Mouse (Mus musculus) kidney, embryonic 16.5 days (tissue): ENCODE measurements around the gene Fam107b. TPM values are rescaled to one million over a fixed set of nuclear protein-coding genes. Genes with fewer than 3 reads are reported as not detected.

Source experiments
- ATAC-seq: fragments of 200-750 bp; cut with Nextera tagmentation; 2 replicates; pipeline ENCODE4 v1.8.0; 2017; ENCODE audit warnings: moderate TSS enrichment; ENCODE audit not compliant: low FRiP score, low TSS enrichment
- H3K27ac ChIP-seq: fragments of 300-500 bp; sonication (generic); 2 replicates; pipeline ENCODE4 v1.5.1; 2014; ENCODE audit warnings: low read length
- H3K27me3 ChIP-seq: fragments of 300-500 bp; sonication (generic); 2 replicates; pipeline ENCODE4 v1.6.1; 2014; ENCODE audit warnings: low read length, control low read depth, mixed read lengths; ENCODE audit not compliant: insufficient read depth
- H3K36me3 ChIP-seq: fragments of 300-500 bp; sonication (generic); 2 replicates; pipeline ENCODE4 v1.6.1; 2014; ENCODE audit warnings: low read length, control low read depth, mixed read lengths; ENCODE audit not compliant: insufficient read depth
- H3K4me1 ChIP-seq: fragments of 300-500 bp; sonication (generic); 2 replicates; pipeline ENCODE4 v1.6.1; 2014; ENCODE audit warnings: low read length, control low read depth, mixed read lengths; ENCODE audit not compliant: insufficient read depth
- H3K4me2 ChIP-seq: fragments of 300-500 bp; sonication (generic); replicated peaks from 2 replicates; pipeline ENCODE4 v1.6.1; 2014; ENCODE audit warnings: low read depth, low read length
- H3K4me3 ChIP-seq: fragments of 300-500 bp; sonication (generic); 2 replicates; pipeline ENCODE4 v1.5.1; 2014; ENCODE audit warnings: mild to moderate bottlenecking, low read length
- H3K9ac ChIP-seq: fragments of 300-500 bp; sonication (generic); replicated peaks from 2 replicates; pipeline ENCODE4 v1.6.1; 2014; ENCODE audit warnings: low read length
- H3K9me3 ChIP-seq: fragments of 300-500 bp; sonication (generic); 2 replicates; pipeline ENCODE4 v1.6.1; 2016; ENCODE audit warnings: low read length, control low read depth
- WGBS: fragments of 180-500 bp; shearing (Covaris S2); extraction: QIAGEN DNeasy Blood & Tissue Kit; methylation state at CpG from one replicate; pipeline ENCODE4 v1.1.7; 2014; 5-methylcytosine and 5-hydroxymethylcytosine counted together
- polyA plus RNA-seq: library from polyadenylated mRNA; unstranded; fragments of >200 nt; fragmentation: Nextera tagmentation; extraction: Ambion mirVana; gene quantifications from 2 replicates; pipeline ENCODE4 v1.2.1, GENCODE M21; 2015

Fam107b gene
- polyA plus RNA-seq, 1 experiment from 2014 or later = 67.2 TPM

GRCm38 (mm10) chr2:3629741-3630140 is 59.5 kb downstream of the Fam107b start:
- 84% methylated on average over 5 of the region's 5 CpGs for WGBS
- no peak overlapping the region for H3K27ac ChIP-seq
- H3K27me3 ChIP-seq = no peaks in the 10 kb centered on the region
- H3K4me1 ChIP-seq = no peaks in the 10 kb centered on the region
- H3K4me3 ChIP-seq = no peak overlapping the region
- H3K4me2 ChIP-seq = no peak overlapping the region
- H3K9ac ChIP-seq = no peak overlapping the region
- ATAC-seq = no peak
- peaks cover 2% of the 10 kb centered on the region; the same call in 1 of the 2 replicates for H3K9me3 ChIP-seq
- H3K36me3 ChIP-seq = no peaks in the 10 kb centered on the region

GRCm38 (mm10) chr2:3630769-3631477 is 60.6 kb downstream of the Fam107b start:
- 75% methylated on average over 5 of the region's 5 CpGs for WGBS

GRCm38 (mm10) chr2:3633137-3633536 is 62.8 kb downstream of the Fam107b start:
- Histone ChIP-seq H3K27me3 (no peaks in the 10 kb centered on the region), H3K27ac (no peak overlapping the region), H3K4me3 (no peak overlapping the region), H3K4me2 (no peak overlapping the region), H3K36me3 (no peaks in the 10 kb centered on the region), H3K4me1 (no peaks in the 10 kb centered on the region), H3K9me3 (peaks cover 2% of the 10 kb centered on the region; the same call in 1 of the 2 replicates), H3K9ac (no peak overlapping the region)
- ATAC-seq = no peak
- 76% methylated on average over 8 of the region's 9 CpGs for whole genome bisulfite sequencing

More at GRCm38 (mm10) chr2:3630769-3631477, 60.6 kb downstream of the Fam107b start:
- Histone ChIP-seq H3K4me1 (no peaks in the 10 kb centered on the region), H3K4me2 (no peak overlapping the region), H3K27me3 (no peaks in the 10 kb centered on the region), H3K27ac (no peak overlapping the region), H3K36me3 (no peaks in the 10 kb centered on the region), H3K4me3 (no peak overlapping the region), H3K9ac (no peak overlapping the region), H3K9me3 (peaks cover 2% of the 10 kb centered on the region; the same call in 1 of the 2 replicates)
- ATAC-seq = no peak

GRCm38 (mm10) chr2:3636771-3637170 is 66.5 kb downstream of the Fam107b start:
- Histone ChIP-seq H3K27me3 (no peaks in the 10 kb centered on the region), H3K4me1 (no peaks in the 10 kb centered on the region), H3K27ac (no peak overlapping the region), H3K36me3 (no peaks in the 10 kb centered on the region), H3K9ac (no peak overlapping the region), H3K4me2 (no peak overlapping the region), H3K4me3 (no peak overlapping the region), H3K9me3 (no peaks in the 10 kb centered on the region)
- ATAC-seq = no peak
- 85% methylated on average over 5 of the region's 5 CpGs for WGBS

- H3K4me2 ChIP-seq = no peak overlapping the region
- no peak overlapping the region for H3K4me3 ChIP-seq
- H3K9ac ChIP-seq = no peak overlapping the region
- WGBS = 73% methylated on average over 9 of the region's 9 CpGs
- H3K27ac ChIP-seq = no peak overlapping the region
- no peaks in the 10 kb centered on the region for H3K27me3 ChIP-seq
- H3K36me3 ChIP-seq = no peaks in the 10 kb centered on the region
- H3K4me1 ChIP-seq = no peaks in the 10 kb centered on the region
- H3K9me3 ChIP-seq = no peaks in the 10 kb centered on the region
- ATAC-seq = no peak
These were observed 70.9 kb downstream of the Fam107b start for GRCm38 (mm10) chr2:3641001-3641770.

GRCm38 (mm10) chr2:3642949-3643348 is 72.7 kb downstream of the Fam107b start:
- Histone ChIP-seq H3K27ac (no peak overlapping the region), H3K4me2 (no peak overlapping the region), H3K9me3 (no peaks in the 10 kb centered on the region), H3K4me1 (no peaks in the 10 kb centered on the region), H3K9ac (no peak overlapping the region), H3K36me3 (no peaks in the 10 kb centered on the region), H3K27me3 (no peaks in the 10 kb centered on the region), H3K4me3 (no peak overlapping the region)
- no peak for ATAC-seq

- 94% methylated on average over 4 of the region's 4 CpGs for WGBS
These were observed 75.5 kb downstream of the Fam107b start for GRCm38 (mm10) chr2:3645741-3646140.

GRCm38 (mm10) chr2:3649171-3649570 is 78.9 kb downstream of the Fam107b start:
- Histone ChIP-seq H3K9me3 (no peaks in the 10 kb centered on the region), H3K36me3 (no peaks in the 10 kb centered on the region), H3K27ac (no peak overlapping the region), H3K4me2 (no peak overlapping the region), H3K4me1 (no peaks in the 10 kb centered on the region), H3K9ac (no peak overlapping the region), H3K27me3 (no peaks in the 10 kb centered on the region), H3K4me3 (no peak overlapping the region)
- WGBS = 76% methylated on average over 5 of the region's 5 CpGs
- ATAC-seq = no peak

More at GRCm38 (mm10) chr2:3645741-3646140, 75.5 kb downstream of the Fam107b start:
- no peaks in the 10 kb centered on the region for H3K4me1 ChIP-seq
- no peaks in the 10 kb centered on the region for H3K9me3 ChIP-seq
- no peaks in the 10 kb centered on the region for H3K36me3 ChIP-seq
- H3K27ac ChIP-seq = no peak overlapping the region
- H3K27me3 ChIP-seq = no peaks in the 10 kb centered on the region
- ATAC-seq = no peak
- H3K9ac ChIP-seq = no peak overlapping the region
- no peak overlapping the region for H3K4me2 ChIP-seq
- no peak overlapping the region for H3K4me3 ChIP-seq

- Histone ChIP-seq H3K4me1 (peaks cover 4% of the 10 kb centered on the region; the same call in 1 of the 2 replicates), H3K36me3 (no peaks in the 10 kb centered on the region), H3K4me3 (no peak overlapping the region), H3K9me3 (no peaks in the 10 kb centered on the region), H3K4me2 (no peak overlapping the region), H3K9ac (no peak overlapping the region), H3K27me3 (no peaks in the 10 kb centered on the region), H3K27ac (no peak overlapping the region)
- ATAC-seq = no peak
These were observed 84.3 kb downstream of the Fam107b start for GRCm38 (mm10) chr2:3654606-3655005.

GRCm38 (mm10) chr2:3656091-3656490 is 85.8 kb downstream of the Fam107b start:
- Histone ChIP-seq H3K9me3 (no peaks in the 10 kb centered on the region), H3K4me1 (peaks cover 7% of the 10 kb centered on the region; the same call in 1 of the 2 replicates), H3K27ac (no peak overlapping the region), H3K27me3 (no peaks in the 10 kb centered on the region), H3K36me3 (no peaks in the 10 kb centered on the region), H3K4me2 (no peak overlapping the region), H3K4me3 (no peak overlapping the region), H3K9ac (no peak overlapping the region)
- WGBS = 70% methylated on average over 3 of the region's 3 CpGs
- no peak for ATAC-seq
